Mouse (Mus musculus) ES-Bruce4 (cell line): Measurements from ENCODE around the gene Ttf1. TPM values are rescaled to one million over a fixed set of nuclear protein-coding genes. Genes with fewer than 3 reads are reported as not detected.

Source experiments
- H3K27ac ChIP-seq: 2 replicates; pipeline ENCODE4 v1.5.1; 2012; ENCODE audit warnings: low read length, inconsistent platforms; ENCODE audit not compliant: insufficient read depth
- H3K27me3 ChIP-seq: 2 replicates; pipeline ENCODE4 v1.6.1; 2012; ENCODE audit warnings: mild to moderate bottlenecking, low read length, inconsistent platforms; ENCODE audit not compliant: control insufficient read depth, poor library complexity, insufficient read depth, severe bottlenecking
- H3K36me3 ChIP-seq: 2 replicates; pipeline ENCODE4 v1.6.1; 2012; ENCODE audit warnings: inconsistent platforms, mild to moderate bottlenecking, low read length, moderate library complexity; ENCODE audit not compliant: control insufficient read depth, poor library complexity, insufficient read depth, severe bottlenecking
- H3K4me1 ChIP-seq: one replicate; pipeline ENCODE4 v1.8.1; 2011; ENCODE audit warnings: low read length; ENCODE audit not compliant: control insufficient read depth, insufficient read depth
- H3K4me3 ChIP-seq: 2 replicates; pipeline ENCODE4 v1.5.1; 2011; ENCODE audit warnings: low read depth, mild to moderate bottlenecking, low read length
- H3K9ac ChIP-seq: 2 replicates; pipeline ENCODE4 v1.6.1; 2012; ENCODE audit warnings: low read depth, mild to moderate bottlenecking, inconsistent platforms; ENCODE audit not compliant: poor library complexity, severe bottlenecking
- H3K9me3 ChIP-seq: replicated peaks from 2 replicates; pipeline ENCODE4 v1.6.1; 2012; ENCODE audit warnings: mild to moderate bottlenecking, low read length, inconsistent platforms; ENCODE audit not compliant: control insufficient read depth, poor library complexity, insufficient read depth, severe bottlenecking
- CTCF ChIP-seq: IDR thresholded peaks from one replicate; pipeline ENCODE4 v1.8.1; 2011; ENCODE audit warnings: low read depth, low read length
- EP300 ChIP-seq: IDR thresholded peaks from 2 replicates; pipeline ENCODE4 v1.6.1; 2011; ENCODE audit warnings: low read depth, low read length; ENCODE audit not compliant: insufficient read depth
- POLR2A ChIP-seq: IDR thresholded peaks from one replicate; pipeline ENCODE4 v1.8.1; 2011; ENCODE audit warnings: low read length; ENCODE audit not compliant: insufficient read depth
- polyA plus RNA-seq: library from polyadenylated mRNA; stranded (reverse); fragments of >200 nt; gene quantifications from 2 replicates; pipeline ENCODE4 v1.2.4, GENCODE M21; 2011; ENCODE audit warnings: low read depth; ENCODE audit not compliant: missing spikeins, insufficient read depth, insufficient read length

The Ttf1 gene
- polyA plus RNA-seq, 1 experiment = 33.9 TPM

GRCm38 (mm10) chr2:29120969-29121368 lies 60.9 kb downstream of the Ttf1 start:
- Histone ChIP-seq H3K9ac (no peak overlapping the region), H3K4me1 (peaks cover 5% of the 10 kb centered on the region), H3K27ac (peak overlapping the region; percentile 74), H3K4me3 (no peak overlapping the region), H3K27me3 (no peaks in the 10 kb centered on the region), H3K36me3 (no peaks in the 10 kb centered on the region), H3K9me3 (no peaks in the 10 kb centered on the region)
- TF ChIP-seq EP300 (peak; percentile 94), POLR2A (no peak)

GRCm38 (mm10) chr2:29122446-29122845 lies 62.4 kb downstream of the Ttf1 start:
- Histone ChIP-seq H3K9me3 (no peaks in the 10 kb centered on the region), H3K4me3 (peak overlapping the region; percentile 3), H3K27ac (peak overlapping the region; percentile 31), H3K36me3 (peaks cover 10% of the 10 kb centered on the region), H3K27me3 (no peaks in the 10 kb centered on the region), H3K4me1 (peaks cover 5% of the 10 kb centered on the region), H3K9ac (no peak overlapping the region)
- TF ChIP-seq EP300 (peak; percentile 90), CTCF (no peak)

- TF ChIP-seq CTCF (no peak), POLR2A (no peak), EP300 (no peak)
- no peaks in the 10 kb centered on the region for H3K9me3 ChIP-seq
- H3K36me3 ChIP-seq = peaks cover 19% of the 10 kb centered on the region
- no peaks in the 10 kb centered on the region for H3K27me3 ChIP-seq
- H3K4me3 ChIP-seq = peak within 1 kb of the TSS; percentile 86
- peaks cover 5% of the 10 kb centered on the region for H3K4me1 ChIP-seq
- H3K9ac ChIP-seq = peak within 1 kb of the TSS; percentile 70
- H3K27ac ChIP-seq = peak within 1 kb of the TSS; percentile 73
Observed at GRCm38 (mm10) chr2:29123907-29124569, 64.0 kb downstream of the Ttf1 start, which contains the start of gene Setx. Gene Setx, plus strand, starts transcription at chr2:29124181.

- peak overlapping the region; percentile 44 for H3K9ac ChIP-seq
- H3K36me3 ChIP-seq = peaks cover 24% of the 10 kb centered on the region
- H3K4me1 ChIP-seq = peaks cover 3% of the 10 kb centered on the region
- H3K9me3 ChIP-seq = no peaks in the 10 kb centered on the region
- no peaks in the 10 kb centered on the region for H3K27me3 ChIP-seq
- H3K4me3 ChIP-seq = peak overlapping the region; percentile 68
- H3K27ac ChIP-seq = peak overlapping the region; percentile 73
- TF ChIP-seq EP300 = no peak
- peak; percentile 48 for TF ChIP-seq POLR2A
Observed at GRCm38 (mm10) chr2:29124571-29124935, 64.5 kb downstream of the Ttf1 start.

GRCm38 (mm10) chr2:29124936-29125701 lies 65.1 kb downstream of the Ttf1 start:
- Histone ChIP-seq H3K27ac (peak overlapping the region; percentile 54), H3K9me3 (no peaks in the 10 kb centered on the region), H3K4me1 (peaks cover 3% of the 10 kb centered on the region), H3K27me3 (no peaks in the 10 kb centered on the region), H3K9ac (peak overlapping the region; percentile 70), H3K36me3 (peaks cover 29% of the 10 kb centered on the region), H3K4me3 (peak overlapping the region; percentile 86)
- TF ChIP-seq EP300 = peak; percentile 66
- no peak for TF ChIP-seq CTCF

- no peak overlapping the region for H3K4me3 ChIP-seq
- TF ChIP-seq POLR2A (no peak), CTCF (no peak), EP300 (no peak)
- no peaks in the 10 kb centered on the region for H3K27me3 ChIP-seq
- no peak overlapping the region for H3K9ac ChIP-seq
- H3K27ac ChIP-seq = no peak overlapping the region
- no peaks in the 10 kb centered on the region for H3K9me3 ChIP-seq
- H3K36me3 ChIP-seq = peaks cover 73% of the 10 kb centered on the region
- H3K4me1 ChIP-seq = no peaks in the 10 kb centered on the region
Observed at GRCm38 (mm10) chr2:29130118-29130899, 70.2 kb downstream of the Ttf1 start.
